Mouse (Mus musculus) thymus, postnatal 10 days (tissue): ENCODE results near the gene Bcar1.

Experiments
- DNase-seq, 2 experiments: peaks; one replicate each; pipeline ENCODE4 v3.0.0; 2021; ENCODE audit warnings: low spot score in 2 of 2

The Bcar1 gene

DNA sequence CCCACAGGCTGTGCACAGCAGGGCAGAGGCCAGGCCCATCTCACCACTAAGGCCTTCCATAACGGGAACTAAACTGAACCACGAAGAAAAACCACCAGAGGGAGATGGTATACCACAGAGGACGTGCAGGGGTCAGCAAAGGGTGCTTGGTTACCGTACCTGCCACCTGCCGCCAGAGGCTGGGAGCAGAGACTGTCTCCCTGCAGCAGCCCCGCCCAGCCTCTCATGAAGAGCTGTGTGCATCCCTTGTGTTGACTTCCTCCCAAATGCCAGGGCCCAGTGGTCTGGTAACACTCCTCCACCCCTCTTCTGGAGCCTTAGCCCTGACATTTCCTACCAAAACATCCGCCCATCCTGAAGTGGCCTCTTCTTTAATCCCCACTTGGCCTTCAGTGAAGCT, 4.0 kb downstream of the Bcar1 start:
- no peak for DNase-seq

DNA sequence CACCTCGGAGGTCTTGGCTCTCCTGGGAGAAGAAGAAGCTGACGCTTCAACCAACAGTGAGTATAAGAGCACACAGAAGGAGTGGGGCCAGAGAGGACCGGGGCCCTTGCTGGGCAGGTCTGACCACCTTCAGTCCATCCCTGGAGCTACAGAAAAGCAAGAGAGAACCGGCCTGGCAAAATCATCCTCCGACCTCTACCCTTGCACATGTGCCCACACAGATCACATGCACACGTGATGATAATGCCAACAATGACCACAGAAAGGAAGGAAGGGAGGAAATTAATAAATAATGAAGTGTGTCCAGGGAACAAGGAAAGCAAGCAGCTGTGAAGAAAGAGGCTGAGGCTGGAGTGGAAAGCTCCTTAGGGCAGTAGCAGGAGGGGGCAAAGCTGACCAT, 4.7 kb downstream of the Bcar1 start:
- no peak for DNase-seq

DNA sequence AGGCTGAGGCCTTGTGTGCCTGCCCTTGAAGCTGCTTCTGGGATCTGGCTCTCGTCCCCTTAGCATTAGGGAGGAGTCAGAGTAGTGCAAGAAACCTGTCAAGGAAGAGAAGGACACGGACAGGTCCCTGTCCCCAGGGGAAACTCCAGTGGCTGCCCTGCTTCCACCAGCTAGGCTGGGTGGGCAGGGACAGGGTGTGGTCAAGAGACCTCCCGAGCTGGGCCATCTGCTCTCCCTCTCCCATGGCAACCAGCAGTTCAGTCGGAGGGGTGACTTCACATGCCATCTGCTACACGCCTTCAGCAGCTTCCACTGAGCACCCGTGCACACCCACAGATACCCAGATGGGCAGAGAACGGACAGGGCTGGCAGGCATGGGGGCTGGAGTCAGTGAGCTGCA, 7.3 kb downstream of the Bcar1 start:
- no peak for DNase-seq

DNA sequence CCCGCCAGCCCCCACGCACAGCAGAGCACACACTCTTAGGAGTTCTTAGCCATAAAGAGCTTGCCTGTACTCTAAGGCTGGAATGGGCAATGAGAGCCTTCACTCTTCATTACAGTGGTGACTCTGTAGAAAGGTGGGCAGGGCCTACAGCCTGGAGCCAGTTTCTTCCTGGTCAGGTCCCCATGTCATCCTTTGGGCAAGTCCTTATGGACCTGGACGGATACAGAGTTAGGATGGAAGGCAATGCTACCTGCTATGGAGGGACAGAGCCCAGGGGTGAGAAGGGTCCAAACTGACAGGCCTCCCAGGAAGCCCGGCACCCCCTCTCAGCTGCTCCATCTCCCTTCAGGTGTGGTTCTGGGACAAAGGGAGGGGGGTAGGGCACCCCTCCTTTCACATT, 7.8 kb downstream of the Bcar1 start:
- no peak for DNase-seq

DNA sequence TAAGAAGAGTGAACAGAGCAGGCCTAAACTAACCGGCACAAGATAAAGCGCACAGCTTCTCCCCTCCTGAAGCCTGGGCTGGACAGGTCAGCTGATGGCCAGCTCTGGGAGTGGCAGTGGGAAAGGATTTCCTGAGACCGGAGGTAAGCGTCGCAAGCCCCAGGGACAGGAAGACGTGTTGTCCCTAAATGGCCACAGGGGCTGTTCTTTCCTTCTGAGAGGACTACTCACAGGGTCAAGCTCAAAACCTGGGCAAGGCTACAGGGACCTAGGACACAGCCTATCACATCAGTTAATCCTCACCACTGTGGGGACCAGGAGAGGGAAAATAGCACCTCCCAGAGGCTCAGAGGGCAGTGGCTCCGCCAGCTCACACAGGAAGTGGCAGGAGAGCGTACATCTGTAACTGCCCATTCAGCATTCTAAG, 8.3 kb downstream of the Bcar1 start:
- DNase-seq = no peak

DNA sequence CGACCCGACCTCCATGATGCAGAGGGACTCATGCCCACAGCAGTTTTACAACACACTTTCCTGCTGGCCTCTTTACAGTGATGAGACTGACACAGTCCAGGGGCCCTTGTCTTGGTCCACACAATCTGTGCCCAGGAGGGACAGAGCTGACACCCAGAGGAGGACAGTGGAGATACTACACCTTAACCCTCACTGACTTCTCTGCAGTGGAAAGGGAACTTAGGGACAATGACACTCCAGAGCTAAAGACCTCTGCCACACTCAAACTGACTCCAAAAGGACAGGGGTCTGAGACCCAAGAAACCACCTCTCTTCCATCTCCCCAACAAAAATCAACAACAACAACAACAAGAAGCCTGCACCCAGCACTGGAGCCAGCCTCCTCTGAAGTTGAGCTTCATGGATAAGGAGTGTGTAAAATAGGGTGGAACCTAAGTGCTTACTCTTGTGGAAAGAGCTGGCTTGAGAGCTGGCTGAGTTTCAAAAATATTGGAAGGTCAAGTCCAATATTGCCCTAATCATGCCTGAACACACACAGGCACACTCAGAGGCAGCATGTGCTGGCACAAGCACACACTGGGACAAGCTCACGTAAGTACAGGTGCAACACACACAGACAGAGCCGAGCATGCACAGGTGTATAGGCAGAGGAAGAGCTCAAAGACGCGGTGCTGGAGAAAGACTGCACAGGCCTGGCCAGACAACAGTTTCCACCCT, 9.2 kb downstream of the Bcar1 start:
- no peak for DNase-seq

DNA sequence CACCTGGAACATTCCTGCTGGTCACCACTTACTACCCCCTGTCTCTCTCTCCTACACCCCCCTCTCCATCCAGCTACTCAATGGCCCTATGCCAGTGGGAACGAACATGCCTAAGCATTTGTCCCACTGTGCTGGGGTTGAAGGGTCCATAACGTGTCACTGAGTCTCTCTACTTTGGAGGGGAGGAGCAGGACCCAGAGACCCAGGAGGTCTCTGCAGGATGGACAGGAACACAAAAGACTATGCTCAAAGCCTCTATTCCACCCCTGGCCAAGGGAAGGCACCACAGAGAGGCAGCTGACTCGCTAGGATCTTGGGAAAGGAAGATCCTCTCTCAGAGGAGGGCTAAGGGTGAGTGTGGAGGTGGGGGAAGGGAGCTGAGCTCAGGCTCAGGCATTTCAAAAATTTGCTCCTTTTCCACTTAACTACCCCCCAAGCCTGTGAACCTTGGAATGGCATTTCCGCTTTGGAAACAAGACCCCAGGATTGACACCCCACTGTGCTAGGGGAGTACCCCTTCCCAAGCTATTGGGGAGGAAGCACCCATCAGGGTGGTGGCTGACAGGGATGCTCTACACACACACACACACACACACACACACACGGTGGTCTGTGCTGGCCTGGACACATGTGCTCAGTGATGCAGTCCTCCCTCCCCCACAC, 9.9 kb downstream of the Bcar1 start:
- no peak for DNase-seq

DNA sequence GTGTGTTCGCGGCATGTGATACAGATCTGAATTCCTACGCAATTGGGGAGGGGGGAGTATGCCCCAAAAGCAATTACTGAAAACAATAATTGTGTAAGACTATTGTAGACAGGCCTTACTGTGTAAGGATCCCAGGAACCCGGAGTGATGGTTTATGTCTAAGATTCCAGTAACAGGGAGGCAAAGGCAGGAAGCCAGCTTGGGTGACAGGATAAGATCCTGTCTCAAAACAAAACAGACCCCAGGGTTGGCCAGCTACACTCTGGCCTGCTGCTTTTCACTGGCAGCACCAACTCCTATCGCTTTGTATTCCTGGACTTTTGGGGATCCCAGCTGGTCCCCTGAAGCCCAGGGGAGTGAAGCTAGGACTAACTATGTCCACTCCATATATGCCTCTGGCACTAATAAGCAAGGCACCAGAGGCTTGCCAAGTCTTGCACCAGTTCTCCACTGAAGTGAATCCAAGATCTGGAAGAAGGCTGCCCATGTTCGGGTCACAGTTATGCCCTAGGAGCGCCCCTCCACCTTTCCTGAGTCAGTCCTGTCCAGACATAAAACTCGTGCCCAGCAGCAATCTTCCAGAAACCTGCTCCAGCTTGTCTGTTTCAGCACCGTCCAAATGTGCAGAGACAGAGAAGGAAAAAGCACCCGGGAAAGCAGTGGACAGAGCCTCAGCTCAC, 11.1 kb downstream of the Bcar1 start:
- DNase-seq = no peak

DNA sequence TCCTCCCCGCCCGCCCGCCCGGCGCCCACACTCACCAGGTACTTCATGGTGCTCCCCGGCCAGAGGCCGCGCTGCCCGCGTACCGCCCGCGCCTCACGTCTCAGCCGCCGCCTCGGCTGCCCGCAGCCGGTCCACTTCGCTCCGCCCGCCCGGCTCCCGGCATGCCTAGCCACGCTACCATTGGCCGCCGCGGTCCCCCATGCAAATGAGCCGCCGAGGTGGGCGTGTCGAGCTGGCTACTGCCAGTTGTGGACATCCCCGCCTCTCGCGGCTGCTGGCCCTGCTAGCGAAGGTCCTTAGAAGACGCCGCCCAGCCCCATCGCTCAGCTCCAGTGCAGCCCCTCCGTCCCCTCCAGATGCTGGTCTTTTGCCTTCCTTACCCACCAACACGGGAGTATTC, 11.6 kb downstream of the Bcar1 start:
- peak; percentile 44 to 66 for DNase-seq

DNA sequence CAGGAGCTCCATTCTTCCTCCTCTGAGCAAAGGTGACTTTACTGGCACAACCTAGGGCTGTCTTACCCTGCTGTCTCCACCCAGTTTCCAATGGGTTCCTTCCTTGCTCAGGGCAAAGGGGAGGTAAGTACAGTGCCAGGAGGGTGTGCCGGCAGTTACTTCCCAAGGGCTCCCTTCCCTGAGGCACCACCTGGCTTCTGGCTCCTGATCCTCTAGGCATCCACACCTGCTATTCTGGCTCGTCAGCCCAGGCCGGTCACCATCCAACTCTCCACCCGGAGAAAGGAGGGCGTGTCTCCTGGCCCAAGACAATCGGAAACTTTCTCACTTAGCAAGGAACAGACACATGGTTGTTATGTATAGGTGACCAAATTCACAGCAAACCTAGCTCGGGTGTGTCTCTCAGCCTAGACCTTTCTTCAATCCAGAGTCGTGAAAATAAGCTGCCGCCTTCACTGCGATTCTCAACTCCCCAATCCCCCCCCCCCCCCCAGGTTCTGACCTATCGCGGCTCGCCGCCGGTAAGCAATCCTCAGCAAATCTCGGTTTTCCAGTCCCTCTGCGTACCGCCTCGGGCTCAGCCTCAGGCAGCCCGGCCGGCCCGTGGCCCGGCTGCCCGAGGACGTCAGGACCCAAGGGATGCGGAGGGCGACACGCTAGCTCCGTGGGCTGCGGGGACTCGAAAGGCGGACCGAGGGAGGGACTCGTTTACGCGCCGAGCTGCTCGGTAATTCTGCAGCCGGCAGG, 12.2 kb downstream of the Bcar1 start:
- DNase-seq = no peak

DNA sequence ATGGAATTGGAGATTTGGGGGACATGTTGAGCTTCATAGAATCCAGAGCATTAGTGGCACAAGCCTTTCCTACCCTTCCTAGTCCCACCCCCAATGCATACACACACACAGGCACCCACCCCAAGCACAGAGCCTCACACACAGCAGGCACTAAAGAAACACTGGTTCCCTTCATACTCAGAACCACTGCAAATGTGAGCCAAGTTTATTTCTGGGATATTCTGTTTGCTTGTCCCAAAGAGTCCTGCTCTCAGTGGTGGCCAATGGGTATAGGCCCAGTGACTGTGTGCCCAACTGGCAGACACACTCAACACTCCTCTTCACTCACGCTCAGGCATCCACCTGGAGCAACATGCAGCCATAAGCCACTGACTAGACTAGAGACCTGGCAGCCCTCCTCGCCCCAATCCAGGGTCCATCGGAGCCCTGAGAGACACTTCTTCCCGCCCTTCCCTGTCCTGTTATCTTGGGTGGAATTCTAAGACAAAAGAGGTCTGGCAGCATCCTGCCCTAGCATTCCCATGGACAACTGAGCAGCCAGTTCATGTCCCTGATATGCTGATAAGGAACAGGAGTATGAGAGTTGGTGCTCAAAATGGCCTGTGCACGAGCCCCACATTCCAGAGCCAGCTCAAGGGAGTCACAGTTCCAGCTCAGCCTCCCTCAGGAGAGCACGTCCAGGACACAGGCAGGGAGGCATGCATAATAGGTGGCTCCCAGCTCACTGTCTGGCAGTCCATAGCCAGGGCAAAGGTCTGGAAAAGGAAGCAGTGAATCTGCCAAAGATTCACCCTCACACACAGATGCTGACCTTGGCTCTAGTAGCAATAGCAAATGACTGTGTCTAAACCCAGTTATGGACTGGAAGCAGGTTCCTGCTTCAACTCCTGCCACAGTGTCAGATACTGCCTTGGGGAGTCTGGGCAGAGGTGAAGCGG, 14.1 kb downstream of the Bcar1 start:
- no peak for DNase-seq

DNA sequence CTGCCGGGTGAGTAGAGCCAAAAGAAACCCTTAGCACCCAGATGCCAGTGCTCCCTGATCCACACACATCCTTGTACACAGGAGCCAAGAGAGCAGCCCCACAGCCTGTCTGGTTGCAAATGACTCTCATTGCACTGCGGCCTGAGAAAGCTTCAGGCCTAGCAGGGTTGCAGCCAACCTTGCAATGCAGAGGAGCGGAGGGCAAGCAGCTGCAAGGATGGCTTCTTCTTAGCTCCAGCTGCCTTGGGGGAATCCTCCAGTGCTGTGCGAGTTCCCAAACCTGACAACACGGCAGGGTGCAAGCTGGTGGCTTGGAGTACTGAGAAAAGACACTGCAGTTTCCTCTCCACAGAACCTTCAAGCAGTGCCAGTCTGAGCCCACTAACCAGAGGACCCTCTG, 15.1 kb downstream of the Bcar1 start:
- DNase-seq = no peak

DNA sequence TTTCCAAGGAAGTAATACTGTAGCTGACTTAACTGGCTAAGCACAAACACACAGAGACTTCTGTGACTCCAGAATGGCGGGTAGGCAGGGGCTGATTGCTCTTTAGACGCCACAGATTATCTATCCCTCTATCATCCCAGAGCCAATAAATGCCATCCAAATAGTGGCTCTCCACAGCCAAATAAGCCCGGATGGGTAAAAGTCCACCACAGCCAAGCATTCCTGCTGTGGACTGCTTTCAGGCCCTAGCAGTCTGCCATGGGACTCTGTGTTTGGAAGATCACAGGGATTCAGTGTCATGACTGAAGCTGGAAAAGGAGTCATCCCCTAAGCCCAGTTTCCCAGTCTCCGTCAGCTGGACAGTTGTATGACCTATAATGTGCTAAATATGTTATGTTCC, 16.1 kb downstream of the Bcar1 start:
- DNase-seq = no peak

DNA sequence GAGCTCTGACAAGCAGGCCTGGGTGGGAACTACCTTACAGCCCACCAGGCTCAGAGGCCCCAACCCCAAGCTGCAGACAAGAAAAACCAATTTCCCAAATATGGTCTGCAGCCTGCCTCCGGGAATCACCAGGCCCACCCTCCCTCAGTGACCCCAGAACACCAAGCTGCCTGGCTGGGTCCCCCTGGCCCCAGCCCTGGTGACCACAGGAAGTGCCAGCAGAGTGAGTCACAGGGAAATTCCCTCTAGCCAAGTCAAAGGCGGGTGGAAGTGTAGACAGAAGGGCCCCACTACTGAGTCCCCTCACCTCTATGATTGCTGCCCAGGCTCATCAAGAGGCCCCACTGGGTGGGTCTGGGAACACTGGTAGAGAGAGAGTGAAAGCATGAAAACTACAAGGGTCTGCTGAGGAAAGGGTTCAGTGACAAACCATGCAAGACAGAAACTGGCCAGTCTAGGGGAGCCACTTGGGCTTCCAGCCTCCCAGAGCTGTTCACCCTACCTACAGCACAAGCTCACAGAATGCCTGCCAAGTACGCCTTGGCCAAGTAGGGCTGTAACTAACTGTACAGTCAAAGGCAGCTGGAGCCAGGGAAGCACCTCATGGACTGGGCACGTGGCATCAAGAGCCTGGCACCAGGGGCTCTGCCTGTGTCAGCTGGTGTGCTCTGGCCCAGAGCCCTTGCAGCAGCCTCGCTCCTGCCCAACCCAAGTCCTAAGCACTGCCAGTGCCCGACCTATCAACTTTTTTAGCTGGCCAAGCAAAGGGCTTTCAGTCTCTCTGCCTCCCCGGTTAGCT, 17.3 kb downstream of the Bcar1 start:
- DNase-seq = no peak

DNA sequence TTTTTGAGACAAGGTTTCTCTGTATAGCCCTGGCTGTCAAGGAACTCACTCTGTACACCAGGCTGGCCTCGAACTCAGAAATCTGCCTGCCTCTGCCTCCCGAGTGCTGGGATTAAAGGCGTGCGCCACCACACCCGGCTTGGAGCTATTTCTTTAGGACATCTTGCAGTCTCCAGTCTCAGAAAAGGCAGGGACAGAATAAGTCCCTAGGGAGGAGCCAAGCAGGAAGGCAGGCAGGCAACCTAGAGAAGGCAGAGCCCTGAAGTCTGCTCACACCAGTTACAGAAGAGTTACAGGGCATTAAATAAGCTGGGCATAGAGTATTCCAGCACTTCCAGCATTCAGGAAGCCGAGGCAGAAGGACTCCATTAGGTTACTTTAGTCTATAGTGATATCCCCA, 18.3 kb downstream of the Bcar1 start:
- DNase-seq = no peak

DNA sequence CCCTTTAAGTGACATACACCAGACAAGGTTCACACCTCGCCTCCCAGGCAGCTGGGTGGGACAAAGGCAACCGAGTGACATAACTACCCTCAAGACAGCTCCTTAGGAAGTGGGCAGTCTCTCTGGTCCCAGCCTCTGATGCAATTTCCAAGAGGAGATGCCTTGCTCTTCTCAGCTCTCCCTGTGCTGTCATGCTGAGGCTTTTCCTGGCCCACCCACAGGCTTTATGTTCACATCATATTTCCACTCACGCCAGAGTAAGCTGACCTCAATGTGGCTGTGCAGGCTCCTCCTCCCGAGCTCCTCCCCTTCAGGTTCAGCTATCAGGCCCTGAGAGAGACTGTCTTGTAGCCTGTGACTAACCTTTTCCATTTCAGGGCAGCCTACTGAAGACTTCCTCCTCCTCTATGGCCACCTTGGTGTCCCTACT, 23.5 kb downstream of the Bcar1 start:
- no peak for DNase-seq

DNA sequence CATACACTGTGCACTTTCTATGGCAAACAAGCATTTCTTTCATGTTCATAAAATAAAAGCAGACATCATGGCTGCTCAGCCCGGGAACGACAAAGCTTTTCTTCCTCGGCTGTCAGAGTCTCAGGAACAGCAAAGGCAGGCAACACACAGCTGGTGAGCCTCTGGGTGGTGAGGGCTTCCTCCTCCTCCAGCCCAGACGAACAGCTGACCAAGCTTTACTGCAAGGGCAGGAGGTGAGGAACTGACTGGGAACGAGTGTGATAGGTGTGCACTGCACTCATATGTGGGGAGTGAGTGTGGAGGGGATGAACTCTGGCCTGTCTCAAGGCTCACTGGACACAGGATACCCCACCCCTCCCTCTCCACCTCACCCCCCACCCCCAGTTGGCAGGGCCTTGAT, 24.7 kb downstream of the Bcar1 start:
- no peak for DNase-seq

DNA sequence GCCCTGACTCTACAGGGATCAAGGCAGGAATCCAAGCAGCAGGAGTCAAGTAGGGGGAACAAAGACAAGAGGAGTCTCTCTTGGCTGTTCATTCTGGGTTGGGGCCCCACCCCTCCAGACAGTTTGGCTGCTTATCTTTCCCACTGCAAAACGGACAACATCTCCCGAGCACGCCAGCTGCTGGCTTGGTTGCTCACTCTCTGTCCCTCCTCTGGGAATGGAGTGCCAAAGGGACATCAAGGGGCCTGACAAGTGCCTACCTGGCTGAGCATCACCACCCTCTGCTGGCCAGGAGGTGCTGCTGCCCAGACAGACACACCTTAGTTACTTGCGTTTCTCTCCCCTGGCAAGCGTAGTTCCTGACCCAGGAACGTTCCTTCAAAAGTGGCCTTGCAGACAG, 25.7 kb downstream of the Bcar1 start:
- no peak for DNase-seq

DNA sequence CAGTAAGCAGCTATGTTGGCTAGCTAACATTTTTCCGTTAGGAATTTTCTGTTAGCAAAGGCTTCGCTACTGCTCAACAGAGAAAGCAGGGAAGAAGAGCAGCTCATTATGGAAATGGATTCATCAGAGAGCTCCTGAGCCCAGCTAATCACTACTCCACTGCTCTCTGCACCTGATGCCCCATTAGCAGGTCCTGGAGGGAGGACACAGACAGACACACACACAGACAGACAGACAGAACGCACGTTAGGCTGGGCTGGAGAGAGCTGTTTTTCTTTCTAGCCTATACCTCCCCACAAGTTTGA, 26.2 kb downstream of the Bcar1 start:
- DNase-seq = no peak

DNA sequence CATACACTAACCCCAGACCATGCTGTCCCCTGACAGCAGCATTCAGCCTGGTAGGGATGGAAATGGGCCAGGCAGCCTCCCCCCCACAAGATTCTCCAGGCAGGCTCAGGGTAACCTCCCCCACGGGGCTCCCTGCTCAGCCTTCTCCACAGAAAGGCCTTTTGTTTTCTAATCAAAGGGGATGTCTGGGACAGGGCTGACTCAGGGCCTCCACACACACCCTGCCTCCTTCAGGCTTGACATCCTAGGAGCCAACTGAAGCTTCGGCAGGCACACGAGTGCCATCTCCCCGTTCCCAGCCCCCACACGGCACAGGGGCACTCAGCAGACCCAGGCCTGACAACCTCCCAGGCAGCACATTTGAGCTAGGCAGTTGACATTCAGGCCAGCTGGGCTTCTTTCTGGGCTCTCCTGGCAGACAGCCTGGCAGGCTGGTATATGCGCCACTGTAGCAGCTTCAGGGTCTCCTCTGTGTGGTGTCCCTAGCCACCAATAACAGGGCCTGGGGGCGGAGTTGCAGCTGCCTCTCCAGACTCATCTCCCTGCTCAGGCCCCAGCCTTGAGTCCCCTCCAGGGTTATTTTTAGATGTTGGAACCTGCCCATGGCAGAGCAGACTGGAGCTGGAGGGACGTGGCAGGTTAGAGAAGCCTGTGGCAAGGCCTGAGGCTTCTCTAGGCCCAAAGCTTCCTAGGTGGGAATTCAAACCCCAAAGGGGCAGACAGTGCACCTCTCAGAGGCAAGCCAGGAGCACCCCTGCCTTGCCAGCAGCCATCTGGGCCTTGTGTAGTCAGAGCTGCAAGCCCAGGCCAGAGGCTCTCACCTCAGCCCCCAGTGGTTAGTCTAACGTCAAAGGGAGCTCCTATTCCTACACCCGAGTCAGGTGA, 26.8 kb downstream of the Bcar1 start:
- no peak for DNase-seq
